Mouse (Mus musculus) frontal cortex, postnatal 10 days (tissue): ENCODE measurements at regions not wholly inside any gene's neighbourhood (a gene's known extent, or its start where the extent isn't known, plus 50 kb on each side); places are given as distances from the start of the nearest gene placed in this dataset.

ENCODE experiments used
- DNase-seq, 2 experiments: peaks; one replicate each; pipeline ENCODE4 v3.0.0; 2022; ENCODE audit warnings: low spot score in 2 of 2, mixed read lengths in 1 of 2

GRCm38 (mm10) chr12:32642493-32642892, 176.9 kb upstream of the Nampt start:
- DNase-seq = no peak

- no peak for DNase-seq
Observed at GRCm38 (mm10) chr12:32653096-32653495, 166.2 kb upstream of the Nampt start.

GRCm38 (mm10) chr12:32656194-32656593, 163.2 kb upstream of the Nampt start:
- DNase-seq = no peak

GRCm38 (mm10) chr12:32661782-32662413, 157.4 kb upstream of the Nampt start:
- DNase-seq = no peak

GRCm38 (mm10) chr12:32666040-32666439, 153.3 kb upstream of the Nampt start:
- DNase-seq = no peak

- no peak for DNase-seq
Observed at GRCm38 (mm10) chr12:32677908-32678307, 141.4 kb upstream of the Nampt start.

GRCm38 (mm10) chr12:32678756-32679155, 140.6 kb upstream of the Nampt start:
- no peak for DNase-seq

- no peak for DNase-seq
Observed at GRCm38 (mm10) chr12:32681910-32682309, 137.4 kb upstream of the Nampt start.

- no peak for DNase-seq
Observed at GRCm38 (mm10) chr12:32683375-32683774, 136.0 kb upstream of the Nampt start.

GRCm38 (mm10) chr12:32685788-32686385, 133.5 kb upstream of the Nampt start:
- DNase-seq = no peak

- DNase-seq = no peak
Observed at GRCm38 (mm10) chr12:32689361-32689760, 130.0 kb upstream of the Nampt start.

- DNase-seq = no peak
Observed at GRCm38 (mm10) chr12:32690096-32690495, 129.2 kb upstream of the Nampt start.

GRCm38 (mm10) chr12:32692081-32692819, 127.1 kb upstream of the Nampt start:
- no peak for DNase-seq

- DNase-seq = no peak
Observed at GRCm38 (mm10) chr12:32692962-32693361, 126.4 kb upstream of the Nampt start.

- no peak for DNase-seq
Observed at GRCm38 (mm10) chr12:32693678-32694077, 125.7 kb upstream of the Nampt start.

GRCm38 (mm10) chr12:32696832-32697231, 122.5 kb upstream of the Nampt start:
- DNase-seq = no peak

- DNase-seq = no peak
Observed at GRCm38 (mm10) chr12:32709188-32709587, 110.2 kb upstream of the Nampt start.

GRCm38 (mm10) chr12:32717129-32717921, 102.0 kb upstream of the Nampt start:
- peak; percentile 75 to 78 for DNase-seq

- DNase-seq = no peak
Observed at GRCm38 (mm10) chr12:32719203-32719602, 100.1 kb upstream of the Nampt start.

- DNase-seq = peak; percentile 15 to 26
Observed at GRCm38 (mm10) chr12:32724451-32725188, 94.7 kb upstream of the Nampt start.

GRCm38 (mm10) chr12:32727539-32727938, 91.8 kb upstream of the Nampt start:
- no peak for DNase-seq
